Mouse (Mus musculus) midbrain, embryonic 10.5 days (tissue): ENCODE measurements at regions not wholly inside any gene's neighbourhood (a gene's known extent, or its start where the extent isn't known, plus 50 kb on each side); places are given as distances from the start of the nearest gene placed in this dataset.
A peak's percentile ranks its signal among the peaks of the same experiment; 100 is the strongest.
"Not testable (repeated sequence)": the region's sequence is repeated elsewhere in the genome, so short reads cannot be mapped to it uniquely, and the experiment has no call there.

Experiments used
- DNase-seq: peaks from one replicate; pipeline ENCODE4 v3.0.0-alpha.2; 2017; ENCODE audit warnings: low spot score
- H3K27ac ChIP-seq: fragments of 300-500 bp; sonication (generic); replicated peaks from 2 replicates; pipeline ENCODE4 v1.5.1; 2016; ENCODE audit warnings: mild to moderate bottlenecking
- H3K27me3 ChIP-seq: fragments of 300-500 bp; sonication (generic); 2 replicates; pipeline ENCODE4 v1.6.1; 2016; ENCODE audit warnings: low read depth, mild to moderate bottlenecking; ENCODE audit not compliant: poor library complexity, severe bottlenecking
- H3K36me3 ChIP-seq: fragments of 300-500 bp; sonication (generic); 2 replicates; pipeline ENCODE4 v1.6.1; 2016; ENCODE audit warnings: mild to moderate bottlenecking, moderate library complexity
- H3K4me1 ChIP-seq: fragments of 300-500 bp; sonication (generic); 2 replicates; pipeline ENCODE4 v1.6.1; 2016
- H3K4me3 ChIP-seq: fragments of 300-500 bp; sonication (generic); 2 replicates; pipeline ENCODE4 v1.5.1; 2016; ENCODE audit warnings: mild to moderate bottlenecking, moderate library complexity
- H3K9me3 ChIP-seq: fragments of 300-500 bp; sonication (generic); replicated peaks from 2 replicates; pipeline ENCODE4 v1.6.1; 2016; ENCODE audit warnings: mild to moderate bottlenecking
- WGBS: fragments of 180-500 bp; shearing (Covaris S2); methylation state at CpG from one replicate; pipeline ENCODE4 v1.1.7; 2016; 5-methylcytosine and 5-hydroxymethylcytosine counted together

DNA sequence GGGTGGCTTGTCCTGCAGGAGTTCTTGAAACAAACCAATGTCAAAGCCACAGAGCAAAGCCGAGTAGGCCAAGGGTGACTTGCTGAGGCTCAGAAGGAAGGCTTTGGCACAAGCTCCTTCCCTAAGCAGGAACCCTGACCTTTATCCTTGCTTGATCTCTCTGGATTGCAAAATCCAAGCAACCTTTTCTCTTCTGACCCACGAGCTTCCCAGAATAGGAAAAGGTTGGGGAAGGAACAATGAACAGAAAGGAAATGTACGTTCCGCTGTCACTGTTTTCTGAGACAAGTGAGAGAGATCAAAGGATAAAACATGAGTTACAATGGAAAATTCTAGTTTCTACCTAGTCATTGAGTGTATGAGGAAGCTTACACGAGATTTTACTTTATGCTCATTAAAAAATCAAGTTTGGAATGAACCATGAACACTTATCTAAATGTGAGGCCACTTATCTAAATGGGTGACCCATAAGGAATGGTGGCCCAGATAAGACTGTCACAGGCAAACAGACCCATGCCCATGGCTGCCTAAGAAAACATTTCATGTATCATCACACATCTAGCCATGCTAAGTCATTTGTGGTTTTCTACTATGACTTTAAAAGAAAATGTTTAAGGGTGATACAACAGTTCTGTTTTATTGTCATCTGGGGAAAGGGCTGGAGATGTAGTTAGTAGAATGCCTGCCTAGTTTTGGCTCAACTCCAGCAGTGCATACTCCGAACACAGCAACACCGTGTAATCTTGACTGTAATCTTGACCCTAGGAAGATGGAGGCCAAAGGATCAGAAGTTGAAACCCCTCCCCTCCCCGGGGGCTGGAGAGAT lies 80.7 kb upstream of the Tbl1xr1 start:
- no peak overlapping the region for H3K4me3 ChIP-seq

GRCm38 (mm10) chr3:21997387-21997786 lies 79.1 kb upstream of the Tbl1xr1 start:
- no peaks in the 10 kb centered on the region for H3K9me3 ChIP-seq
- no peak overlapping the region for H3K4me3 ChIP-seq
- no peaks in the 10 kb centered on the region for H3K36me3 ChIP-seq
- no peaks in the 10 kb centered on the region for H3K4me1 ChIP-seq
- H3K27ac ChIP-seq = no peak overlapping the region
- H3K27me3 ChIP-seq = no peaks in the 10 kb centered on the region
- no peak for DNase-seq
- WGBS = 86% methylated on average over 3 of the region's 3 CpGs

More for the DNA sequence above, 80.7 kb upstream of the Tbl1xr1 start:
- H3K9me3 ChIP-seq = no peaks in the 10 kb centered on the region
- no peaks in the 10 kb centered on the region for H3K36me3 ChIP-seq
- no peak for DNase-seq
- H3K27me3 ChIP-seq = no peaks in the 10 kb centered on the region
- no peak overlapping the region for H3K27ac ChIP-seq
- WGBS = 80% methylated on average over 8 of the region's 8 CpGs
- no peaks in the 10 kb centered on the region for H3K4me1 ChIP-seq

- WGBS = 85% methylated on average over 9 of the region's 9 CpGs
- no peaks in the 10 kb centered on the region for H3K9me3 ChIP-seq
- H3K4me3 ChIP-seq = no peak overlapping the region
- DNase-seq = no peak
- no peak overlapping the region for H3K27ac ChIP-seq
- peaks cover 6% of the 10 kb centered on the region; the same call in 1 of the 2 replicates for H3K4me1 ChIP-seq
- no peaks in the 10 kb centered on the region for H3K27me3 ChIP-seq
- H3K36me3 ChIP-seq = no peaks in the 10 kb centered on the region
These were observed 71.0 kb upstream of the Tbl1xr1 start for GRCm38 (mm10) chr3:22005456-22005855.

DNA sequence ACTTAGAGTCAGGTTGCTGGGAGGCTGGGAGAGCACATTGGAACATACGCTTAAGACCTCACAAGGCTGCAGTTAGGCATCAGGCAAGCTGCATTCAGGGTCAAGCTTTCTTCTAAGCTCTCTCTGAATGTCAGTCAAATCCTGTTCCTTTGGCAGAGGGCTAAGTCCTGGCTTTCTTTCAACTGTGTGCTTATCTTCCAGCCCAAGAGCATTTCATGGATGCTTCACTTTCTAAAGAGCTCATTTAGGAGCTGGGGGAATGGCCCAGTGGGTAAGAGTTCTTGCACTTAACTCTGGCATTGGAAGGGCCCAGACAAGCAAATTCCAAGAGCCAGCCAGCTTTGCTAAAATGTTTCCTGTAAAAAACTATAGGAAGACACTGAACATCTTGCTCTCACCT lies 70.3 kb upstream of the Tbl1xr1 start:
- 83% methylated on average over 1 of the region's 1 CpGs for WGBS
- H3K27me3 ChIP-seq = no peaks in the 10 kb centered on the region
- no peaks in the 10 kb centered on the region for H3K36me3 ChIP-seq
- no peaks in the 10 kb centered on the region for H3K9me3 ChIP-seq
- peaks cover 6% of the 10 kb centered on the region; the same call in 1 of the 2 replicates for H3K4me1 ChIP-seq
- H3K27ac ChIP-seq = no peak overlapping the region
- H3K4me3 ChIP-seq = no peak overlapping the region
- DNase-seq = no peak

GRCm38 (mm10) chr3:22006651-22007050 lies 69.8 kb upstream of the Tbl1xr1 start:
- Histone ChIP-seq H3K36me3 (no peaks in the 10 kb centered on the region), H3K4me1 (peaks cover 6% of the 10 kb centered on the region; the same call in 1 of the 2 replicates), H3K27me3 (no peaks in the 10 kb centered on the region), H3K9me3 (no peaks in the 10 kb centered on the region), H3K4me3 (no peak overlapping the region), H3K27ac (no peak overlapping the region)
- whole genome bisulfite sequencing = 83% methylated on average over 2 of the region's 2 CpGs
- DNase-seq = no peak

DNA sequence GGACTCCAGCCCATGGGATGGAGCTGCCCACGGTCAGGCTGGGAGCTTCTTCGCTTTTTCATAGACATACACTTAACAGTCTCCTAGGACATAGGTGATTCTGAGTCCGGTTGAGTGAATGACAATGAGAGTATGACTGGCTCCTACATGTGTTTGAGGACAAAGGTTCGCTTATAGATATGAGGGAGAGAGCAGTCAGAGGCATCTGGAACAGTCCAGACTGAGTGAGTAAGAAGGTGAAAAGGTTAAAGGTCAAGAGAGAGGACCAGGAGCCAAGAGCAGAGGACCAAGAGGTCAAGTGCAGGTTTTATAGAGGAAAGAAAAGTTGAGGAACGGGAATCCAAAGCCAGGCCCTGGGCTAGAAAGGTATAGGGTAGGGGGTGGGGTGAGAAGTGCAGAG lies 68.7 kb upstream of the Tbl1xr1 start:
- no peaks in the 10 kb centered on the region for H3K9me3 ChIP-seq
- H3K27me3 ChIP-seq = no peaks in the 10 kb centered on the region
- no peak overlapping the region for H3K27ac ChIP-seq
- no peak for DNase-seq
- no peaks in the 10 kb centered on the region for H3K36me3 ChIP-seq
- WGBS = 86% methylated on average over 5 of the region's 5 CpGs
- H3K4me3 ChIP-seq = no peak overlapping the region
- peaks cover 6% of the 10 kb centered on the region; the same call in 1 of the 2 replicates for H3K4me1 ChIP-seq

GRCm38 (mm10) chr3:22008432-22008831 lies 68.0 kb upstream of the Tbl1xr1 start:
- no peak overlapping the region for H3K4me3 ChIP-seq
- DNase-seq = no peak
- H3K4me1 ChIP-seq = peaks cover 6% of the 10 kb centered on the region; the same call in 1 of the 2 replicates
- H3K27me3 ChIP-seq = no peaks in the 10 kb centered on the region
- H3K36me3 ChIP-seq = no peaks in the 10 kb centered on the region
- 87% methylated on average over 5 of the region's 5 CpGs for WGBS
- no peaks in the 10 kb centered on the region for H3K9me3 ChIP-seq
- no peak overlapping the region for H3K27ac ChIP-seq

GRCm38 (mm10) chr3:22009898-22010699 lies 66.4 kb upstream of the Tbl1xr1 start:
- Histone ChIP-seq H3K36me3 (no peaks in the 10 kb centered on the region), H3K27me3 (no peaks in the 10 kb centered on the region), H3K27ac (no peak overlapping the region), H3K9me3 (no peaks in the 10 kb centered on the region), H3K4me1 (peaks cover 6% of the 10 kb centered on the region; the same call in 1 of the 2 replicates), H3K4me3 (no peak overlapping the region)
- WGBS = 79% methylated on average over 2 of the region's 2 CpGs
- no peak for DNase-seq

DNA sequence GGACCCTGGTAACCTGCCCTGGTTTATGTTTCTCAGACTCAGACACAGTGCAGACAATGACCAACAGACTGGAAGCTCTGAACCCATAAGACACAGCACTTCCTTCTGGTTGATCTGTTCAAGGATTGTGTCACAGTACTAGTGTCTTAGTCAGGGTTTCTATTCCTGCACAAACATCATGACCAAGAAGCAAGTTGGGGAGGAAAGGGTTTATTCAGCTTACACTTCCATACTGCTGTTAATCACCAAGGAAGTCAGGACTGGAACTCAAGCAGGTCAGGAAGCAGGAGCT lies 65.8 kb upstream of the Tbl1xr1 start:
- not testable (repeated sequence) for H3K4me1 ChIP-seq, H3K9me3 ChIP-seq, H3K36me3 ChIP-seq, H3K27me3 ChIP-seq, DNase-seq, H3K27ac ChIP-seq, H3K4me3 ChIP-seq

- Histone ChIP-seq H3K4me3 (no peak overlapping the region), H3K9me3 (no peaks in the 10 kb centered on the region), H3K4me1 (peaks cover 20% of the 10 kb centered on the region), H3K27ac (no peak overlapping the region), H3K36me3 (no peaks in the 10 kb centered on the region), H3K27me3 (no peaks in the 10 kb centered on the region)
- no peak for DNase-seq
- 89% methylated on average over 3 of the region's 3 CpGs for WGBS
These were observed 55.0 kb upstream of the Tbl1xr1 start for GRCm38 (mm10) chr3:22021360-22021935.

GRCm38 (mm10) chr3:22022418-22022817 lies 54.0 kb upstream of the Tbl1xr1 start:
- Histone ChIP-seq H3K27me3 (no peaks in the 10 kb centered on the region), H3K9me3 (no peaks in the 10 kb centered on the region), H3K36me3 (no peaks in the 10 kb centered on the region), H3K4me3 (no peak overlapping the region), H3K4me1 (peaks cover 20% of the 10 kb centered on the region), H3K27ac (no peak overlapping the region)
- 74% methylated on average over 2 of the region's 2 CpGs for WGBS
- DNase-seq = no peak

GRCm38 (mm10) chr3:22023049-22023448 lies 53.4 kb upstream of the Tbl1xr1 start:
- H3K4me3 ChIP-seq = no peak overlapping the region
- 71% methylated on average over 6 of the region's 6 CpGs for WGBS
- DNase-seq = no peak
- no peak overlapping the region for H3K27ac ChIP-seq
- peaks cover 20% of the 10 kb centered on the region for H3K4me1 ChIP-seq
- H3K36me3 ChIP-seq = no peaks in the 10 kb centered on the region
- no peaks in the 10 kb centered on the region for H3K27me3 ChIP-seq
- H3K9me3 ChIP-seq = no peaks in the 10 kb centered on the region

DNA sequence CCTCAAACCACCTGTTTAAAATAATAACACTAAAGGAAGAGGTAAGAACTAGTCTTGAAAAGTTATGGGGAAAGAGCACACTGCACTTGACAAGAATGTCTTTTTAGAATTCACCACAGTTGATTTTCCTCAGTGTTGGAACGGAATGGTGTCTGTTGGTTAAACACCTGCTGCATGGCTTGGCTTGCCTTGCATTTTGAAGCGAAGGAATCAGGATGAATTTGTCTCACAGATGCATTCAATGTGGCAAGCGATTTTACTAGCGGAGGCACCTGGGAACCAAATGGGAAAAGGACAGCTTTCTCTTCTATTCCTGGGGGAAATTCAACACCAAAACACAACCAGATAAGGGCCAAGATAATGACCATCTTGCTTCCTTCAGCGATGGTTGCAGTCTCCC lies 52.9 kb upstream of the Tbl1xr1 start:
- Histone ChIP-seq H3K27ac (0 out of 2 replicates have a peak overlapping the region, but pooled peaks have one; percentile 7), H3K4me1 (peaks cover 20% of the 10 kb centered on the region), H3K27me3 (no peaks in the 10 kb centered on the region), H3K36me3 (no peaks in the 10 kb centered on the region), H3K9me3 (no peaks in the 10 kb centered on the region), H3K4me3 (no peak overlapping the region)
- no peak for DNase-seq
- WGBS = 74% methylated on average over 5 of the region's 5 CpGs
